Mouse (Mus musculus): ENCODE results near the gene Pitpnb. TPM values are rescaled to one million over a fixed set of nuclear protein-coding genes. Genes with fewer than 3 reads are reported as not detected.

The Pitpnb gene
- polyA plus RNA-seq, 1 experiment from 2014 or later, result 61.2 TPM

GRCm38 (mm10) chr5:111437205-111437604, 106.6 kb downstream of the Pitpnb start:
- Histone ChIP-seq H3K4me1 (replicated peaks; ENCODE audit: control insufficient read depth, insufficient read depth) (no peaks in the 10 kb centered on the region), H3K27ac (replicated peaks) (no peak overlapping the region), H3K27me3 (ENCODE audit: control insufficient read depth, insufficient read depth, low read length) (no peaks in the 10 kb centered on the region), H3K9me3 (ENCODE audit: control insufficient read depth, low read length) (no peaks in the 10 kb centered on the region), H3K4me2 (replicated peaks; ENCODE audit: low read depth) (no peak overlapping the region), H3K36me3 (ENCODE audit: control insufficient read depth, insufficient read depth, low read length) (no peaks in the 10 kb centered on the region; the same call in 1 of the 2 replicates), H3K9ac (ENCODE audit: low read length) (no peak overlapping the region), H3K4me3 (ENCODE audit: low read depth, low read length) (no peak overlapping the region)
- WGBS, result 61% methylated on average over 7 of the region's 7 CpGs
- TF ChIP-seq CTCF (IDR thresholded peaks at IDR 0.05; ENCODE audit: low read depth), result no peak
- no peak for TF ChIP-seq EP300 (optimal IDR thresholded peaks at IDR 0.05)
- ATAC-seq (ENCODE audit: low FRiP score, low TSS enrichment), result no peak
- DNase-seq (ENCODE audit: low spot score), result no peak

Other genes starting within 250 kb of the Pitpnb start
- gene Mn1, start 86.6 kb downstream of the Pitpnb start, polyA plus RNA-seq (2015; fragmentation: Nextera tagmentation; extraction: Ambion mirVana), result 4.9 and 5.6 TPM in 2 replicates

Measured in stomach, postnatal 0 days (tissue).